7 mouse cellular contexts compared by ENCODE assay signal in the genomic region with DNA sequence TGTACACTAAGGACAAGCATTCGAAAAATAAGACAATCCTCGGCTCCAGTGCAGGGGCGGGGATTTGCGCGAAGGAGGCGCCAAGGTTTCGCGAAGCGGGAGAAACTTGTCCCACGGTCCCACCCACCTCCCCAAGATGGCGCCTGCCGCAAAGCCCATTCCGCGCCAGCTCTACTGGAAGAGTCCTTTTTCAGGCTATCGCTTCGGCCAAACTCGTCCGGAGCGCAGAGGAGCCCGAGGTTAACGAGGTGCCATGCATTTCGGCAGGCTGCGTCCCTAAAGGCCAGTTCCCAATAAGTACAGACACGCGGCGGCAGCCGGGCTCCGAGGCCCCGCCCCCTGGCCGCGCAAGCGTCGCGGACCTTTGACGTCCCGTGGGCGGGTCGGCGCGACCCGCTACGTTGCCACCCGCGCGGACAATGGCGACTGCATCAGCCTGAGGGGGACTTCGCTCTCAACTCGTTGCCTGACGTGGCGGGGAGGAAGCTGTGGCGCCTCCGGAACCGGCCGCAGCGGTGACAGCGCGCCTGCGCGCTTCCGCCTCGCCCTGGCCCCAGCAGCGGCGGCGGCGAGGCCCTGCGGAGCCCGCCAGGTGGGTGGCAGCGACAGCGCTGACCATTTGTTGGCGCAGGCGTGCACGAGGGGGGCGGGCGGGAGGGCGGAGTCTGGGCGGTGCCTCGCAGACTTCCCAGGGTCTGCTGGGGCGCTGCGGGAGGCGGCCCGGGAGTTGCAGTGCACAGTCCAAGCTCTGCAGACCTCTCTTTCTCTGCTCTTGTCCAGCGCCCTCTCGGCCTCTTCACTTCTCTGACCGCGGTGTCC. TPM values are rescaled to one million over a fixed set of nuclear protein-coding genes. Genes with fewer than 3 reads are reported as not detected.
DNase-seq lines count a peak whose midpoint lies in the region; ATAC-seq lines count a peak whose summit lies in the region.

A gene (plus strand): TSS at position 410 of the 819 bp plus-strand sequence.

- no peaks in the 10 kb centered on the region for H3K27me3 ChIP-seq in embryonic facial prominence, embryonic 11.5 days (ENCODE audit: control insufficient read depth, insufficient read depth, low read length)
- no peaks in the 10 kb centered on the region for H3K27me3 ChIP-seq in limb, embryonic 11.5 days (ENCODE audit: control insufficient read depth, insufficient read depth, low read length)
- no peaks in the 10 kb centered on the region for H3K27me3 ChIP-seq in midbrain, embryonic 14.5 days (ENCODE audit: control insufficient read depth, insufficient read depth, low read length)

- no peaks in the 10 kb centered on the region for H3K4me1 ChIP-seq in embryonic facial prominence, embryonic 11.5 days (ENCODE audit: control insufficient read depth, insufficient read depth, low read length)
- H3K4me1 ChIP-seq in limb, embryonic 11.5 days (ENCODE audit: control insufficient read depth, insufficient read depth, low read length) = no peaks in the 10 kb centered on the region
- H3K4me1 ChIP-seq in midbrain, embryonic 14.5 days (ENCODE audit: control insufficient read depth, insufficient read depth, low read length) = peaks cover 5% of the 10 kb centered on the region; the same call in 1 of the 2 replicates

- peak; percentile 88 for DNase-seq in adrenal gland, postnatal 14 days
- DNase-seq in embryonic facial prominence, embryonic 11.5 days (ENCODE audit: low spot score) = peak; percentile 78
- DNase-seq in kidney, adult 11 months = peak; percentile 78
- peak; percentile 79 for DNase-seq in limb, embryonic 11.5 days (ENCODE audit: low spot score)
- DNase-seq in midbrain, embryonic 14.5 days = peak; percentile 90
- peak; percentile 71 to 72 for DNase-seq in spleen, adult 18-20 months

- ATAC-seq in embryonic facial prominence, embryonic 11.5 days (replicated peaks; ENCODE audit: insufficient number of reproducible peaks, low FRiP score, low TSS enrichment, low read depth) = peak; percentile 96
- ATAC-seq in granulocyte monocyte progenitor cell, adult 5-6 weeks (replicated peaks; ENCODE audit: poor library complexity, severe bottlenecking) = peak; percentile 95
- peak; percentile 97 for ATAC-seq in limb, embryonic 11.5 days (ENCODE audit: insufficient number of reproducible peaks, low FRiP score, low TSS enrichment, low read depth)
- ATAC-seq in midbrain, embryonic 14.5 days (ENCODE audit: low FRiP score, low TSS enrichment) = peak; percentile 95

- peak within 1 kb of the TSS; percentile 84 for H3K27ac ChIP-seq in embryonic facial prominence, embryonic 11.5 days (replicated peaks; ENCODE audit: low read depth, low read length)
- peak within 1 kb of the TSS; percentile 88 for H3K27ac ChIP-seq in limb, embryonic 11.5 days (replicated peaks; ENCODE audit: low read depth, low read length)
- peak within 1 kb of the TSS; percentile 97 for H3K27ac ChIP-seq in midbrain, embryonic 14.5 days (replicated peaks; ENCODE audit: low read depth, low read length)

- peak within 1 kb of the TSS; percentile 70 for H3K9ac ChIP-seq in embryonic facial prominence, embryonic 11.5 days (replicated peaks; ENCODE audit: low read length)
- peak within 1 kb of the TSS; percentile 80 for H3K9ac ChIP-seq in limb, embryonic 11.5 days (ENCODE audit: low read length)
- peak within 1 kb of the TSS; percentile 59 for H3K9ac ChIP-seq in midbrain, embryonic 14.5 days (replicated peaks; ENCODE audit: low read length)

- 16% methylated on average over 67 of the region's 85 CpGs for WGBS in embryonic facial prominence, embryonic 11.5 days
- WGBS in limb, embryonic 11.5 days = 20% methylated on average over 65 of the region's 85 CpGs
- 24% methylated on average over 85 of the region's 85 CpGs for WGBS in midbrain, embryonic 14.5 days

- H3K4me2 ChIP-seq in embryonic facial prominence, embryonic 11.5 days (ENCODE audit: low read depth, low read length) = peak within 1 kb of the TSS; percentile 47
- peak within 1 kb of the TSS; percentile 28; the same call in 1 of the 2 replicates for H3K4me2 ChIP-seq in limb, embryonic 11.5 days (ENCODE audit: low read depth, severe bottlenecking)
- H3K4me2 ChIP-seq in midbrain, embryonic 14.5 days (ENCODE audit: low read length) = peak within 1 kb of the TSS; percentile 58

- peak within 1 kb of the TSS; percentile 54 for H3K4me3 ChIP-seq in embryonic facial prominence, embryonic 11.5 days (ENCODE audit: low read depth, low read length)
- peak within 1 kb of the TSS; percentile 36 for H3K4me3 ChIP-seq in limb, embryonic 11.5 days (ENCODE audit: low read depth, low read length)
- H3K4me3 ChIP-seq in midbrain, embryonic 14.5 days (replicated peaks; ENCODE audit: low read depth, low read length) = peak within 1 kb of the TSS; percentile 51

- H3K9me3 ChIP-seq in embryonic facial prominence, embryonic 11.5 days (replicated peaks; ENCODE audit: control insufficient read depth, low read length) = no peaks in the 10 kb centered on the region
- no peaks in the 10 kb centered on the region for H3K9me3 ChIP-seq in limb, embryonic 11.5 days (ENCODE audit: control insufficient read depth, low read length)
- no peaks in the 10 kb centered on the region for H3K9me3 ChIP-seq in midbrain, embryonic 14.5 days (ENCODE audit: control insufficient read depth, low read length)

- no peaks in the 10 kb centered on the region for H3K36me3 ChIP-seq in embryonic facial prominence, embryonic 11.5 days (replicated peaks; ENCODE audit: control insufficient read depth, insufficient read depth, low read depth, low read length)
- H3K36me3 ChIP-seq in limb, embryonic 11.5 days (ENCODE audit: control insufficient read depth, insufficient read depth, low read length) = no peaks in the 10 kb centered on the region
- peaks cover 9% of the 10 kb centered on the region; the same call in 1 of the 2 replicates for H3K36me3 ChIP-seq in midbrain, embryonic 14.5 days (ENCODE audit: control insufficient read depth, insufficient read depth, low read length)

RNA-seq across cellular contexts. Expression of the gene that starts here (rescaled TPM):
- total RNA-seq in adrenal gland, postnatal 14 days (2021) = 40.9 and 41.9 TPM in 2 replicates
- polyA plus RNA-seq in embryonic facial prominence, embryonic 11.5 days (2014; fragmentation: Nextera tagmentation; extraction: Ambion mirVana) = 80.7 and 91.1 TPM in 2 replicates
- 37.9 and 46.8 TPM in 2 replicates for total RNA-seq in granulocyte monocyte progenitor cell, adult 5-6 weeks (2014; fragmentation: Nextera tagmentation)
- total RNA-seq in granulocyte monocyte progenitor cell, adult 5-6 weeks (2017) = 66.8 and 76.7 TPM in 2 replicates
- 86.4 and 88.1 TPM in 2 replicates for polyA plus RNA-seq in limb, embryonic 11.5 days (2014; fragmentation: Nextera tagmentation; extraction: Ambion mirVana)
- polyA plus RNA-seq in midbrain, embryonic 14.5 days (2014; fragmentation: Nextera tagmentation; extraction: Ambion mirVana) = 77.6 and 89.3 TPM in 2 replicates

Comparison
In these comparisons a context has a peak if more than half of its experiments do, and no peak if none do; other contexts are left out.
1. Peak in every context shown above with its lines: DNase-seq, ATAC-seq, H3K4me3 ChIP-seq and H3K27ac ChIP-seq.